Mouse (Mus musculus) adrenal gland, postnatal 14 days (tissue): ENCODE data around the gene Brinp3. TPM values are rescaled to one million over a fixed set of nuclear protein-coding genes. Genes with fewer than 3 reads are reported as not detected.
A peak's percentile ranks its signal among the peaks of the same experiment; 100 is the strongest.

Experiments
- DNase-seq: peaks from one replicate; pipeline ENCODE4 v3.0.0; 2021; ENCODE audit warnings: mixed read lengths
- total RNA-seq: library from RNA; stranded (reverse); gene quantifications from 2 replicates; pipeline ENCODE4 v1.2.3, GENCODE M21; 2021

The Brinp3 gene
- total RNA-seq, 1 experiment from 2014 or later = not detected

DNA sequence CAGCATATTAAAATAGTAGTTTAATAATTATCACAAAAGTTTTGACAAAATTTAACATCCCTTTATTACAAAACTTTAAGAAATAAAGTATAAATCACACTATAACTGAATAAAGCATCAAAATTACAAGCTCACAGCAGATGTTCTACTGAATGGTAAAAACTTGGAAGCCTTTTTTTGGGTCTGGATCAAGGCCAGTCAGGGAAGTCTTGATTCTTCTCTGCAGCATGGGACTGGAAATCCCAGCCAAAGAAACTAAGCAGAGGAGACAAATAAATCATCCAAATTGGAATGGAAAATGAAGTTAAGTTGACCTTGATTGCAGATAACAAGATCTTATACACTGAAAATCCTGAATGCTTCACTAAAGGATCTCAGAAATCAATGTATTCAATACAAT, 298.3 kb downstream of the Brinp3 start:
- DNase-seq = peak; percentile 32

DNA sequence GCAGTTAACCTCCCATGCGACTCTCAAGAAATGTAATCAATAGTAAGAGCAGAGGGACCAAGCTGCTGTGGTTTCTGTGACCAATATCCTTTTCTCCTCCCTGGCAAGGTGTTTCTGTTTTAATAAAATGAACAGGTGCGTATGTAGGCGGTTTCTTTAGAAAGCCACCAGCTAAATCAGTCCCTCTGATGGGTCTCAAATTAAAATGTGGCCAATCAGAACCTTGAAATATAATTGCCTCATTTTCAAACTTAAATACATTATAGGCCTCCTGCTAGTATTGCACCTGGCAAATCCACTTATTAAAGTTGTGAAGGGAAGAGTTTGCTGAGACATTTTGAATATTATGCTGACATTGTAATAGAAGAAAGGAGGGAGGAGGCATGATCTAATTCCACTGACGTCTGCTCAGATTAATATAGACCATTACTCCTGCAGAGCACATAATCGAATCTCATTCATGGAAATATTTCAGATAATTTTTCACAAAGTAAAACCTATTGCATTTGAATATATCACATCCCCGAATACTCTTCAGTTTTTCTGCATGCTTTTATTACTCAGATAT, 305.5 kb downstream of the Brinp3 start:
- DNase-seq = no peak

DNA sequence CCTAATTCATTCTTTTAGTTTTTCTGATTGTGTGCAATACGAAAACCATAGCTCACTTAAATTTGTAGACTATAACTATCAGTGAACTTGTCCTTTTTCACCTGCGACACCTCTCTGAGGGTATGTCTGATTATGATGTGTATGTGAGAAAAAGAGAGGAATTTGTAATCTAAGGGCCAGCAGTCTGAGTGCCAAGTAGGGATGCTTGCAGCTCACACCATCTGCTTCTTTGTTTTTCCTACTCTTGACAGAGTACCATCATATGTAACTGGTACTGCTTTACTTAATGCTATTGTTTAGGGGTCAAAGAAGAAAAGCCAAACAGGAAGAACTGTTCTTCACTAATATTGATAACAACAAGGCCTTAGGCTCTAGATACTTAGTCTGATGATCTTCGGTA, 307.3 kb downstream of the Brinp3 start:
- DNase-seq = no peak

GRCm38 (mm10) chr1:146807765-146808164, 313.2 kb downstream of the Brinp3 start:
- DNase-seq = no peak

DNA sequence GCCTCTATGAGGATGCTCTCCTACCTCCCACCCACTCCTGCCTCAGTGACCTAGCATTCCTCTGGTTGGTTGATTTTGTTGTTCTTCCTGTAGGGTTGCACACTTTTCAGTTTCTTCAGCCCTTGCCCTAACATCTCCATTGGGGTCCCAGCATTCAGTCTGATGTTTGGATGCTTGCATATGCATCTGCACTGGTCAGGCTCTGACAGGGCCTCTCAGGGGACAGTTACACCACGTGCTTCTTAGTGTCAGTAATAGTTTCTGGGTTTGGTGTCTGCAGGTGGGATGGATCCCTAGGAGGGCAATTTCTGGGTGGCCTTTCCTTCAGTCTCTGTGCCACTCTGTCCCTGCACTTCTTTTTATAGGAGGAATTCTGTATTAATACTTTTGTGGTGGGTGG, 339.3 kb downstream of the Brinp3 start:
- DNase-seq = no peak

- no peak for DNase-seq
These were observed 349.5 kb downstream of the Brinp3 start for GRCm38 (mm10) chr1:146844087-146844486.

- DNase-seq = no peak
These were observed 354.3 kb downstream of the Brinp3 start for GRCm38 (mm10) chr1:146848892-146849291.

GRCm38 (mm10) chr1:146850147-146850546, 355.6 kb downstream of the Brinp3 start:
- DNase-seq = no peak

GRCm38 (mm10) chr1:146898636-146899035, 404.1 kb downstream of the Brinp3 start:
- no peak for DNase-seq

DNA sequence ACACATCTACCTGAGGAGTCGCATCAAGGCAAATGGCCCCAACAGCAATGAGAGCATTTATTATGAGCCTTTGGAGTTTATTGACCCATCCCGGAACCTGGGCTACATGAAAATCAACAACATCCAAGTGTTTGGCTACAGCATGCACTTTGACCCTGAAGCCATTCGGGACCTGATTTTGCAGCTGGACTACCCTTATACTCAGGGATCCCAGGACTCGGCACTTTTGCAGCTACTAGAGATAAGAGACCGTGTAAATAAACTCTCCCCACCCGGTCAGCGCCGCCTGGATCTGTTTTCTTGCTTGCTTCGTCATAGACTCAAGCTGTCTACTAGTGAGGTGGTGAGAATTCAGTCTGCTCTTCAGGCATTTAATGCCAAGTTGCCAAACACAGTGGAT, 407.1 kb downstream of the Brinp3 start:
- no peak for DNase-seq

DNA sequence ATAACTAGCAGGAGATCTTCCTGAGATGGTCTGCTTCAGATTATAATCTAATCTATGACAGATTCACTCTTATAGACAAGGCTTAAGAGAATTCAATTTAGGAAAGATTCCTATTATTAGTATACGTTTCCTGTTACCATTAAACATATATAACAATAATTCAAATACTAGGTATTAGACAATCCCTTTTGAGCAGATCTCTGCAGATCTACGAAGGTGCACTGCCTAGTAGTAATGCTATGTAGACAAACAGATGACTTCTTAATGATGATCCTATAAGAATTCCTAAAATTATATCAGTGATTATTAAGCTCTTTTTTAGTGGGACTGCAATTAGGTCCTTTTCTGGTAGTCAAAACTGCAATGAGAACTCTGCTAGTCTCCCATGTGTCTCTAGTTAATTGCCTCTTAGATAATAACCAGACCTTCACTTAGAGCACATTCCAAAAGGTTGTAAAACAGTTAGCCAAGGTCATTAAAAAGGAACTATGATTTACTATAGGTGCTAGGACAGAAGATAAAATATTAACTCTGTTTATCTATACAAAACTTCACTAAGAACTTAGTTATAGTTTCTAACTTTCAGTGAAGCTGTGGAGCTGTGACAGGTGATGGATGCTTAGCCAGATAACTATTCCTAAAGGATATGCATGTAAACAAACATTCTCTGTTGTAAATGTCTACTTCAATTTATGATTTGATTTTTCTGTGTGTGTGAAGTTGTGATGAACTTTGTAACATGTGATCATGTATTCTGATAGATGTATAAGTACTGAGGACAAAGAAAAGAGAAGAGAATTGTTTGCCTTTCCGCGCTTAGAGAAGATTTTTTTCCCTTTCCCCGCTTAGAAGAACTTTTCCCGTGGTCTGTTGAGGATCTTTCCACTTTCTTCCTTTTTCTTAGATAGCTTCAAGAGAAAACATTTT, 445.2 kb downstream of the Brinp3 start:
- DNase-seq = no peak
